Mouse (Mus musculus) heart, embryonic 14.5 days (tissue): Measurements from ENCODE around the gene Spock1. TPM values are rescaled to one million over a fixed set of nuclear protein-coding genes. Genes with fewer than 3 reads are reported as not detected.

ENCODE experiments used
- ATAC-seq: fragments of 200-750 bp; cut with Nextera tagmentation; 2 replicates; pipeline ENCODE4 v1.8.0; 2017; ENCODE audit warnings: low read depth, moderate TSS enrichment; ENCODE audit not compliant: insufficient number of reproducible peaks, insufficient read depth, low FRiP score
- H3K27ac ChIP-seq, 2 experiments: fragments of 200-500 bp in 1 of 2; fragments of 300-500 bp in 1 of 2; sonication (generic) in 1 of 2; replicated peaks in 1 of 2; 2 replicates each; pipeline ENCODE4 v1.5.1; 2012 to 2014; ENCODE audit warnings: low read depth in 2 of 2, low read length in 2 of 2, control low read depth in 1 of 2, mild to moderate bottlenecking in 1 of 2, mixed read lengths in 1 of 2; ENCODE audit not compliant: control insufficient read depth in 1 of 2, insufficient read depth in 1 of 2
- H3K27me3 ChIP-seq: fragments of 300-500 bp; sonication (generic); 2 replicates; pipeline ENCODE4 v1.6.1; 2014; ENCODE audit warnings: mild to moderate bottlenecking, low read length, control low read depth; ENCODE audit not compliant: control insufficient read depth, insufficient read depth
- H3K36me3 ChIP-seq: fragments of 300-500 bp; sonication (generic); 2 replicates; pipeline ENCODE4 v1.6.1; 2014; ENCODE audit warnings: mild to moderate bottlenecking, control low read depth, low read length, mixed read lengths; ENCODE audit not compliant: control insufficient read depth, insufficient read depth
- H3K4me1 ChIP-seq, 2 experiments: fragments of 200-500 bp in 1 of 2; fragments of 300-500 bp in 1 of 2; sonication (generic) in 1 of 2; 2 replicates each; pipeline ENCODE4 v1.6.1; 2012 to 2014; ENCODE audit warnings: low read length in 2 of 2, control low read depth in 1 of 2, mixed read lengths in 1 of 2; ENCODE audit not compliant: control insufficient read depth in 2 of 2, insufficient read depth in 2 of 2
- H3K4me2 ChIP-seq: fragments of 300-500 bp; sonication (generic); 2 replicates; pipeline ENCODE4 v1.6.1; 2014; ENCODE audit warnings: mild to moderate bottlenecking, low read length
- H3K4me3 ChIP-seq, 2 experiments: fragments of 200-500 bp in 1 of 2; fragments of 300-500 bp in 1 of 2; sonication (generic) in 1 of 2; 2 replicates each; pipeline ENCODE4 v1.5.1; 2012 to 2014; ENCODE audit warnings: low read length in 2 of 2, mild to moderate bottlenecking in 2 of 2, control low read depth in 1 of 2, low read depth in 1 of 2, moderate library complexity in 1 of 2; ENCODE audit not compliant: control insufficient read depth in 1 of 2, insufficient read depth in 1 of 2
- H3K9ac ChIP-seq: fragments of 300-500 bp; sonication (generic); 2 replicates; pipeline ENCODE4 v1.6.1; 2014; ENCODE audit warnings: mild to moderate bottlenecking, low read length
- H3K9me3 ChIP-seq: fragments of 300-500 bp; sonication (generic); 2 replicates; pipeline ENCODE4 v1.6.1; 2016; ENCODE audit warnings: low read length, control low read depth; ENCODE audit not compliant: control insufficient read depth
- WGBS: fragments of 180-500 bp; shearing (Covaris S2); extraction: QIAGEN DNeasy Blood & Tissue Kit; methylation state at CpG from one replicate; pipeline ENCODE4 v1.1.7; 2014; 5-methylcytosine and 5-hydroxymethylcytosine counted together
- polyA plus RNA-seq: library from polyadenylated mRNA; unstranded; fragments of >200 nt; fragmentation: Nextera tagmentation; extraction: Ambion mirVana; gene quantifications from 2 replicates; pipeline ENCODE4 v1.2.1, GENCODE M21; 2014

The Spock1 gene
- polyA plus RNA-seq, 1 experiment from 2014 or later = 0.70 TPM

DNA sequence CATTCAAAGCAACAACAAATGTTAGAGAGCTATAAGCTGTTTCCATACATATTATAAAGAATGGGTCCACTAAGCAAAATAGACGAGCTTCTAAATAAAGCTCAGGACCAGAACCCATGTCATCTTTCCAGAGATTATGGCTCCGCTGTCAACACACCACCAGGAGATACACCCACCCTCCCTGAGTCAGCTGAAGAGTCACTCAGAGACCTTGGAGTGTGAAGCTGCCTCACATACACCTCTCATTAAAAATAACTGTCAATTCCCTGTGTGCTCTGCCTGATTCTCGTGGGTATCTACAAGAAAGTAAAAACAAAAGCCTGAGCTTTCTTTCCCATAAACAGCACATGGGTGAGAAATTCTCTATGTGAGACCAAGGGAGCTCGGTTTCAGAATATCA is 43.1 kb downstream of the Spock1 start:
- WGBS = 54% methylated on average over 4 of the region's 4 CpGs

DNA sequence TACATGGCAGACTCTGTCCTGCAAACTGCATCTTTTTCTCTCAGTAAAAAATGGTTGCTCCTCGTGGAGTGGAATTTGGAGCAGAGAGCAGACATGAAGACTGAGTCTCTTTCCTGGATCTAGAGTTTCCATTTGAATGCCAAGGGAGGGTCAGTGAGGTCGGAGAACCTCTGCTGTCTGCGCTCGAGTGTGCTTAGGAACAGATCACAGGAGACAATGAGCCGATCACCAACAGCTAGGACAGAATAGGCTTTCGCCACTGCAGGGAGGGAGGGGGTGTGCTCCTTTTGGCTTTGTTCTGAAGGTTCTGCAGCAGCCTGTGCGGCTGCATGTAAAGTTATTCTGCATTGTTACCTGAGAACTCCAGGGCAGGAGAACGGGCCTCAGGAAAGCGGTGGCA is 49.6 kb downstream of the Spock1 start:
- no peak for ATAC-seq
- Histone ChIP-seq H3K27me3 (no peaks in the 10 kb centered on the region), H3K9ac (no peak overlapping the region), H3K36me3 (no peaks in the 10 kb centered on the region), H3K4me1 (no peaks in the 10 kb centered on the region), H3K4me3 (no peak overlapping the region), H3K9me3 (no peaks in the 10 kb centered on the region), H3K27ac (no peak overlapping the region), H3K4me2 (no peak overlapping the region)
- WGBS = 55% methylated on average over 9 of the region's 9 CpGs

More for the DNA sequence above, 43.1 kb downstream of the Spock1 start:
- no peak overlapping the region for H3K4me2 ChIP-seq
- no peaks in the 10 kb centered on the region for H3K27me3 ChIP-seq
- no peak overlapping the region for H3K27ac ChIP-seq
- H3K4me3 ChIP-seq = no peak overlapping the region
- no peaks in the 10 kb centered on the region for H3K9me3 ChIP-seq
- H3K36me3 ChIP-seq = no peaks in the 10 kb centered on the region
- ATAC-seq = no peak
- H3K4me1 ChIP-seq = no peaks in the 10 kb centered on the region
- no peak overlapping the region for H3K9ac ChIP-seq

DNA sequence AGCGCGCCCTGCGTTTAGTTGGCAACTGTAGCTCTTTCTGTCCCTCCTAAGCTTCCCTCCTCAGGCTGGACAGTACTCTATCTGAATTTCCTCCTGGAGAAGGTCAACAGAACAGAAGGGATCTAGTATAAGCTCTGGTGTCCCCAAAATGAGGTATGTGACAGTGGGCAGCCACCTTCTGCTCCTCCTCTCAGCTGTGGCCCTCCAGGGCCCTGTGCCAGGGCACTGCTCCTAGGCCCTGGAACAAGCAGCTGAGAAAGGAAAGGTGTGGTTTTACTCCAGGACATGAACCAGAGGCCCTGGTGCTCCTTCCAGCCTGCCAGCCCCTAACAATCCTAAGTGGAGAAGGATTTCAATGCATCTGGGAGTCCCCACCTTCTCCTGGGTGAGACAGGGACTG is 51.1 kb downstream of the Spock1 start:
- H3K9ac ChIP-seq = no peak overlapping the region
- no peaks in the 10 kb centered on the region for H3K36me3 ChIP-seq
- no peak for ATAC-seq
- H3K27me3 ChIP-seq = no peaks in the 10 kb centered on the region
- H3K27ac ChIP-seq = no peak overlapping the region
- H3K4me2 ChIP-seq = no peak overlapping the region
- H3K4me1 ChIP-seq = no peaks in the 10 kb centered on the region
- 100% methylated on average over 3 of the region's 3 CpGs for WGBS
- H3K4me3 ChIP-seq = no peak overlapping the region
- H3K9me3 ChIP-seq = no peaks in the 10 kb centered on the region

DNA sequence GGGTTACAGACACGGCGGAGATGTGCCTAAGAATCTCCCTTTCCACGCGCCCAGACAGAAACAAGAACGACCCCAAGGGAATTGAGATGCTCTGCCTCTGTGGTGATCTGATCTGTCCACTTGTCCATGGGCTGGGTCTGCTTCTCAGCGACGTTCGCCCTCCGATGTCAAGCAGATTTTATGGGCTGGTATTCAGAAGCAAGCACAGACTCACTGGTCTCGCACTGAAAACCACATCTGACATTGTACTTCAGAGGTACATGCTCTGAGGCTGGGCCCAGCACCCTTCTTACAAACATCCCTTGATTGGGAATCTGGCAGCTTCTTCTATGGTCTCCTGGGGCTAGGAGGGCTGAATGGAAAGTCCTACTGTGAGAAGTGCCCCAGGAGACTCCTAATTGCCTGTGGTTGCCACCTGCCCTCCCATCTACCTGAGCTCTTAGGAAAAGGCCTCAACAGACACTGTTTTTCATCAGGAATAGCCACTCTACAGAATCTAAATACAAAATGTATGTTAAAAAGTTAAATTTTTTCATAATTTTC is 51.8 kb downstream of the Spock1 start:
- no peaks in the 10 kb centered on the region for H3K36me3 ChIP-seq
- no peak overlapping the region for H3K4me3 ChIP-seq
- 85% methylated on average over 10 of the region's 10 CpGs for WGBS
- no peaks in the 10 kb centered on the region for H3K9me3 ChIP-seq
- no peak overlapping the region for H3K27ac ChIP-seq
- no peaks in the 10 kb centered on the region for H3K4me1 ChIP-seq
- H3K4me2 ChIP-seq = no peak overlapping the region
- ATAC-seq = no peak
- H3K9ac ChIP-seq = no peak overlapping the region
- H3K27me3 ChIP-seq = no peaks in the 10 kb centered on the region

DNA sequence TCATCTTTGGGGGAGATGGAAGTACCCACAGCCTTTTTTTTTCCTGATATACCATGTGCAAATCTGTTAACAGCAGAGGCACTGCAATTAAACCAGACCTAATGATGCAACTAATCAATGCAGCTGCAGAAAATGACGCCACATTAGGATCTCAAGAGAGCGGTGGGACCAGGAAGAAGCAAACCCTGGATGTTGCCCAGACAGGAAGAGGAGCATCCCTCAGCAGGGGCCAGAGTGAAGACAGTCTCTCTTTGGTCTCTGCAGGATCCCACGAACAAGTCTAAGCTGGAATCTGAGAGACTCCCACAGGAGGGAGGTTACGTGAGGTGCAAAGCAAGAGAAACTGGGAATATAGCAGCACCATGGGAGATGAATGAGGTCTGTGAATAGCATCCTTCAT is 52.4 kb downstream of the Spock1 start:
- Histone ChIP-seq H3K36me3 (no peaks in the 10 kb centered on the region), H3K4me1 (no peaks in the 10 kb centered on the region), H3K4me3 (no peak overlapping the region), H3K9ac (no peak overlapping the region), H3K27me3 (no peaks in the 10 kb centered on the region), H3K4me2 (no peak overlapping the region), H3K9me3 (no peaks in the 10 kb centered on the region), H3K27ac (no peak overlapping the region)
- WGBS = 68% methylated on average over 4 of the region's 4 CpGs
- no peak for ATAC-seq

DNA sequence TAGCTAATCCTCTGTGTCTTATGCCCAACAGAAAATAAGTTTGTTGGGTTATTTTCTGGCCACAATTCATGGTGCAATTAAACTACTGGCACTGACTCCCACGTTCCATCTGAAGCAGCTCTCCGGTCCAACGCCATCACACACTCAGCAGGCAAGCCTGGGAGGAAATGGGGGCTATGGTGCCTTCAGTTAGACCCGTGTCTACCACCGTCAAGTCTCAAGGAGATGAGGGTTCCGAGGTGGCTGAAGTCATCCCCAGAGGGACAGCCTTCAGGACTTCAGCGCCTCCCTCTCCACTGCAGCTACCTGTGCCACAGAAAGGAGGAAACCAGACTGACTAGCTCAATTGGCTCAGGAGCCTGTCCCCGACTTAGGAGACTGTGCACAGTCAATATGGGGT is 53.7 kb downstream of the Spock1 start:
- H3K9ac ChIP-seq = no peak overlapping the region
- no peaks in the 10 kb centered on the region for H3K27me3 ChIP-seq
- no peak overlapping the region for H3K27ac ChIP-seq
- H3K4me2 ChIP-seq = no peak overlapping the region
- H3K4me1 ChIP-seq = no peaks in the 10 kb centered on the region
- no peaks in the 10 kb centered on the region for H3K36me3 ChIP-seq
- ATAC-seq = no peak
- H3K9me3 ChIP-seq = no peaks in the 10 kb centered on the region
- 80% methylated on average over 8 of the region's 8 CpGs for WGBS
- H3K4me3 ChIP-seq = no peak overlapping the region

DNA sequence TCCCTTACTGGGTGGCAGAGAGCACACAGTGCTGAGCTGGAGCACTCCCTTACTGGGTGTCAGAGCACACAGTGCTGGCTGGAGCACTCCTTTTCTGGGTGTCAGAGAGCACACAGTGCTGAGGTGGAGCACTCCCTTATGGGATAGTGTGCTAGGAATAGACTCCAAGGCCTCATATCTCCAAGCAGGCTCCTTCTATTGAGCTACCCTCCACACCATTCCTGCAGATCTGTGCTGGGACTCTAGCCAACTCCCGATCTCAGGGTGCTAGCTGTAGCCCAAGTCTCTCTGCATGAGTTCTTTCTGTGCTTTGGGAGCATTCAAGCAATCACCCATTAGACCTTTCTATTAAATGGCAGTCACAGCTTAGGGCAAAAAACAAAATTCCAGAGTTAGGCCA is 54.5 kb downstream of the Spock1 start:
- H3K27me3 ChIP-seq = no peaks in the 10 kb centered on the region
- 69% methylated on average over 1 of the region's 1 CpGs for WGBS
- no peak overlapping the region for H3K4me2 ChIP-seq
- no peak overlapping the region for H3K4me3 ChIP-seq
- H3K36me3 ChIP-seq = no peaks in the 10 kb centered on the region
- H3K4me1 ChIP-seq = no peaks in the 10 kb centered on the region
- H3K27ac ChIP-seq = no peak overlapping the region
- ATAC-seq = no peak
- no peaks in the 10 kb centered on the region for H3K9me3 ChIP-seq
- H3K9ac ChIP-seq = no peak overlapping the region

DNA sequence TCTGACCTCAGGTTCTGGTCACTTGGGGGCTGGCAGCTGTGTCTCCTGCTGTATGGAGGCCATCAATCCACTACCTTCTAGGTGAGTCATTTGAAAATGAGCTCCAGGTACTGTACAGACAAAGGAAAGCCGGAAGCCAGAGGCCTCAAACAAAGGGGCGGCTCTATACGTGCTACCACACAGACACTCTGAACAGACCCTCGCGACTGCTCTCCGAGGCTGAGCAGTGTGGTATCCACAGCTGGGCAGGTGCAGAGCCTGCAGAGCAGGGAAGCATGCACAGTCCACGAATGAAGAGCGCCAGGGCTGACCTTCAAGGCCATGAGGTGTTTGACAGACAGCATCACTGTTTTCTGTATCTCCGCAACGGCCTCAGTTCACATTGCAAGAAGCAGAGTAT is 55.0 kb downstream of the Spock1 start:
- no peak for ATAC-seq
- no peaks in the 10 kb centered on the region for H3K36me3 ChIP-seq
- H3K4me1 ChIP-seq = no peaks in the 10 kb centered on the region
- no peaks in the 10 kb centered on the region for H3K9me3 ChIP-seq
- H3K27me3 ChIP-seq = no peaks in the 10 kb centered on the region
- no peak overlapping the region for H3K4me2 ChIP-seq
- 77% methylated on average over 10 of the region's 10 CpGs for WGBS
- H3K27ac ChIP-seq = no peak overlapping the region
- H3K4me3 ChIP-seq = no peak overlapping the region
- H3K9ac ChIP-seq = no peak overlapping the region
